Mouse (Mus musculus): ENCODE data around the gene Zbtb20. TPM values are rescaled to one million over a fixed set of nuclear protein-coding genes. Genes with fewer than 3 reads are reported as not detected.

Zbtb20 gene
- total RNA-seq, 2 experiments from 2014 or later: 99.2 to 123 TPM

- no peak for DNase-seq
These were observed 728.8 kb downstream of the Zbtb20 start for GRCm38 (mm10) chr16:43604399-43605013.

GRCm38 (mm10) chr16:43607086-43607485, 731.4 kb downstream of the Zbtb20 start:
- DNase-seq: no peak

- no peak for DNase-seq
These were observed 732.4 kb downstream of the Zbtb20 start for GRCm38 (mm10) chr16:43608066-43608465.

- DNase-seq: no peak
These were observed 734.7 kb downstream of the Zbtb20 start for GRCm38 (mm10) chr16:43610375-43610774.

GRCm38 (mm10) chr16:43616348-43616747, 740.7 kb downstream of the Zbtb20 start:
- no peak for DNase-seq

GRCm38 (mm10) chr16:43617346-43617745, 741.7 kb downstream of the Zbtb20 start:
- no peak for DNase-seq

- no peak for DNase-seq
These were observed 742.6 kb downstream of the Zbtb20 start for GRCm38 (mm10) chr16:43618286-43618685.

GRCm38 (mm10) chr16:43619277-43619676, 743.6 kb downstream of the Zbtb20 start:
- no peak for DNase-seq

- DNase-seq: no peak
These were observed 744.7 kb downstream of the Zbtb20 start for GRCm38 (mm10) chr16:43620359-43620758.

GRCm38 (mm10) chr16:43623315-43624000, 747.8 kb downstream of the Zbtb20 start:
- DNase-seq: no peak

- no peak for DNase-seq
These were observed 749.2 kb downstream of the Zbtb20 start for GRCm38 (mm10) chr16:43624876-43625275.

- no peak for DNase-seq
These were observed 749.6 kb downstream of the Zbtb20 start for GRCm38 (mm10) chr16:43625289-43625688.

- DNase-seq: no peak
These were observed 750.3 kb downstream of the Zbtb20 start for GRCm38 (mm10) chr16:43625956-43626355.

GRCm38 (mm10) chr16:43628662-43629061, 753.0 kb downstream of the Zbtb20 start:
- no peak for DNase-seq

GRCm38 (mm10) chr16:43631758-43632157, 756.1 kb downstream of the Zbtb20 start:
- DNase-seq: no peak

- DNase-seq: no peak
These were observed 758.4 kb downstream of the Zbtb20 start for GRCm38 (mm10) chr16:43634037-43634436.

- no peak for DNase-seq
These were observed 761.6 kb downstream of the Zbtb20 start for GRCm38 (mm10) chr16:43637241-43637640.

- DNase-seq: peak; percentile 14
These were observed 762.8 kb downstream of the Zbtb20 start for GRCm38 (mm10) chr16:43638406-43639049.

- DNase-seq: no peak
These were observed 765.5 kb downstream of the Zbtb20 start for GRCm38 (mm10) chr16:43641230-43641629.

- DNase-seq: no peak
These were observed 770.2 kb downstream of the Zbtb20 start for GRCm38 (mm10) chr16:43645879-43646278.

- no peak for DNase-seq
These were observed 771.3 kb downstream of the Zbtb20 start for GRCm38 (mm10) chr16:43646943-43647342.

GRCm38 (mm10) chr16:43647641-43648040, 772.0 kb downstream of the Zbtb20 start:
- no peak for DNase-seq

GRCm38 (mm10) chr16:43650355-43651080, 774.8 kb downstream of the Zbtb20 start:
- no peak for DNase-seq

Measured in adrenal gland, postnatal 10 days (tissue).